Comparison of ENCODE assay signal across 15 mouse cellular contexts in the genomic region with DNA sequence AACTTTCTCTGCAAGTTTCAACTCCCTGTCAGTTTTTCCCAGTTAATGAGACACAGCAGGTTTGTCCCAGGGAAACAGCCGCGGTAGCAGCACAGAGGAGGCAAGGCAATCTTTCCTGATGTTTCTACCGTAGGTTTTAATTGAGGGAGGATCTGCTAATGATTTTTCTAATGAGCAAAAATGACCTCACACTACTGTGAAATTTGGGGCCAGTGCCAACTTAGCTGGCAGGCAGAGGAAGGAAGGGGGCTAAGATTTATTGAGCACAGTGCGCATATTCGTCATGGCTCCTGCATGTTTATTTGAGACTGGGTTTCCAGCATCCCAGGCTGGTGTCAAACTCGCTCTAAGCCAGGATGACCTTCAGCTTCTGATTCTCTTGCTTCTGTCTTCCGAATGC.
"Had no signal": no experiment of that assay in that cellular context is flagged by ENCODE, and none has a peak within 500 bp of the region (broad histone marks: within the 10 kb centered on the region; RNA-seq: fewer than 3 reads in every experiment).

No protein-coding gene starts in this region.

- H3K4me3 ChIP-seq: layer of hippocampus, adult 2 months; limb, embryonic 10.5 days; liver, embryonic 15.5 days; neural tube, embryonic 15.5 days had no signal

- H3K36me3 ChIP-seq: limb, embryonic 10.5 days; liver, embryonic 15.5 days; neural tube, embryonic 15.5 days had no signal

- H3K4me1 ChIP-seq: limb, embryonic 10.5 days; liver, embryonic 15.5 days had no signal

- ATAC-seq: intestine, postnatal 0 days; lung, postnatal 0 days; midbrain, embryonic 16.5 days had no signal

- H3K27ac ChIP-seq: layer of hippocampus, adult 2 months; limb, embryonic 10.5 days; liver, embryonic 15.5 days; neural tube, embryonic 15.5 days had no signal

- H3K9ac ChIP-seq: liver, embryonic 15.5 days; neural tube, embryonic 15.5 days had no signal

- H3K4me2 ChIP-seq: liver, embryonic 11.5 days; liver, embryonic 15.5 days; neural tube, embryonic 15.5 days had no signal

- DNase-seq: kidney, adult 8-10 months; kidney, postnatal 10 days; kidney, postnatal 4 days; lung, adult 2 months; lung, postnatal 36 days; right cerebral cortex, postnatal 14 days; thymus, postnatal 36 days had no signal

- H3K9me3 ChIP-seq: limb, embryonic 10.5 days; liver, embryonic 15.5 days; neural tube, embryonic 15.5 days had no signal

- H3K27me3 ChIP-seq: liver, embryonic 15.5 days; neural tube, embryonic 15.5 days had no signal
